Mouse (Mus musculus): ENCODE measurements at regions not wholly inside any gene's neighbourhood (a gene's known extent, or its start where the extent isn't known, plus 50 kb on each side); places are given as distances from the start of the nearest gene placed in this dataset.

- TF ChIP-seq CTCF (IDR thresholded peaks at IDR 0.05; ENCODE audit: low read depth, low read length) (no peak), TAL1 (conservative IDR thresholded peaks at IDR 0.05; ENCODE audit: low read depth, low read length) (no peak), GATA1 (IDR thresholded peaks at IDR 0.05; ENCODE audit: borderline replicate concordance, low read length) (no peak)
These were observed 50.6 kb upstream of the Pou1f1 start for GRCm38 (mm10) chr16:65469681-65470080.

All from G1E (cell line).